Mouse (Mus musculus) mouse embryonic stem cell (cell line): Measurements from ENCODE around the gene Engase.

Source experiments
- in situ Hi-C, 2 experiments: fragments of 300-500 bp; cut with MboI; formaldehyde crosslinking; loops; 1 replicate in 1 of 2; 3 replicates in 1 of 2; pipeline ENCODE4 v1.14.3; 2019 to 2020; ENCODE audit warnings: low sequenced_read_pairs in 2 of 2, low pct_unique_long_range_greater_than_20kb in 1 of 2, mixed read lengths in 1 of 2; ENCODE audit not compliant: unreplicated experiment in 1 of 2

The Engase gene

GRCm38 (mm10) chr11:118485338-118485737, 8.7 kb downstream of the Engase start:
- in situ Hi-C loops: no loop called here

- in situ Hi-C loops: no loop called here
Measured at GRCm38 (mm10) chr11:118485780-118486179, 9.2 kb downstream of the Engase start.

- in situ Hi-C loops: no loop called here
Measured at GRCm38 (mm10) chr11:118486281-118486680, 9.7 kb downstream of the Engase start.

- in situ Hi-C loops: no loop called here
Measured at GRCm38 (mm10) chr11:118486881-118487772, 10.5 kb downstream of the Engase start.

- in situ Hi-C loops: no loop called here
Measured at GRCm38 (mm10) chr11:118488191-118488906, 11.7 kb downstream of the Engase start.

- in situ Hi-C loops: no loop called here
Measured at GRCm38 (mm10) chr11:118488907-118489270, 12.3 kb downstream of the Engase start.

GRCm38 (mm10) chr11:118490566-118491218, 14.1 kb downstream of the Engase start:
- in situ Hi-C loops: no loop called here

- in situ Hi-C loops: no loop called here
Measured at GRCm38 (mm10) chr11:118491230-118491629, 14.6 kb downstream of the Engase start.

GRCm38 (mm10) chr11:118493458-118493857, 16.8 kb downstream of the Engase start:
- in situ Hi-C loops: no loop called here

GRCm38 (mm10) chr11:118494001-118494737, 17.5 kb downstream of the Engase start:
- in situ Hi-C loops: no loop called here

- in situ Hi-C loops: no loop called here
Measured at GRCm38 (mm10) chr11:118495065-118495464, 18.4 kb downstream of the Engase start.

GRCm38 (mm10) chr11:118496066-118496689, 19.5 kb downstream of the Engase start:
- in situ Hi-C loops: no loop called here

- in situ Hi-C loops: no loop called here
Measured at GRCm38 (mm10) chr11:118502990-118503389, 26.4 kb downstream of the Engase start.

- in situ Hi-C loops: no loop called here
Measured at GRCm38 (mm10) chr11:118503418-118504179, 27.0 kb downstream of the Engase start.

- in situ Hi-C loops: no loop called here
Measured at GRCm38 (mm10) chr11:118504180-118504454, 27.5 kb downstream of the Engase start.

- in situ Hi-C loops: no loop called here
Measured at GRCm38 (mm10) chr11:118507095-118507494, 30.5 kb downstream of the Engase start.

- in situ Hi-C loops: no loop called here
Measured at GRCm38 (mm10) chr11:118507904-118508303, 31.3 kb downstream of the Engase start.

- in situ Hi-C loops: no loop called here
Measured at GRCm38 (mm10) chr11:118508341-118508740, 31.7 kb downstream of the Engase start.
